Mouse (Mus musculus) hindbrain, embryonic 16.5 days (tissue): ENCODE results near the gene Lysmd1. TPM values are rescaled to one million over a fixed set of nuclear protein-coding genes. Genes with fewer than 3 reads are reported as not detected.

Experiments
- ATAC-seq: fragments of 200-750 bp; cut with Nextera tagmentation; 2 replicates; pipeline ENCODE4 v1.8.0; 2017; ENCODE audit warnings: moderate TSS enrichment, moderate library complexity
- H3K27ac ChIP-seq: fragments of 300-500 bp; sonication (generic); 2 replicates; pipeline ENCODE4 v1.5.1; 2014; ENCODE audit warnings: low read depth, mild to moderate bottlenecking, control low read depth, low read length, moderate library complexity
- H3K27me3 ChIP-seq: fragments of 300-500 bp; sonication (generic); replicated peaks from 2 replicates; pipeline ENCODE4 v1.6.1; 2014; ENCODE audit warnings: low read length; ENCODE audit not compliant: control insufficient read depth, insufficient read depth
- H3K36me3 ChIP-seq: fragments of 300-500 bp; sonication (generic); 2 replicates; pipeline ENCODE4 v1.6.1; 2014; ENCODE audit warnings: mild to moderate bottlenecking, low read length, moderate library complexity, mixed read lengths; ENCODE audit not compliant: control insufficient read depth, insufficient read depth
- H3K4me1 ChIP-seq: fragments of 300-500 bp; sonication (generic); 2 replicates; pipeline ENCODE4 v1.6.1; 2014; ENCODE audit warnings: low read depth, low read length; ENCODE audit not compliant: control insufficient read depth, insufficient read depth
- H3K4me2 ChIP-seq: fragments of 300-500 bp; sonication (generic); 2 replicates; pipeline ENCODE4 v1.6.1; 2014; ENCODE audit warnings: mild to moderate bottlenecking, low read length, control low read depth, moderate library complexity
- H3K4me3 ChIP-seq: fragments of 300-500 bp; sonication (generic); 2 replicates; pipeline ENCODE4 v1.5.1; 2014; ENCODE audit warnings: mild to moderate bottlenecking, low read length, control low read depth, moderate library complexity
- H3K9ac ChIP-seq: fragments of 300-500 bp; sonication (generic); 2 replicates; pipeline ENCODE4 v1.6.1; 2014; ENCODE audit warnings: low read depth, mild to moderate bottlenecking, control low read depth, low read length, moderate library complexity
- H3K9me3 ChIP-seq: fragments of 300-500 bp; sonication (generic); 2 replicates; pipeline ENCODE4 v1.6.1; 2014; ENCODE audit warnings: mild to moderate bottlenecking, low read length, moderate library complexity; ENCODE audit not compliant: control insufficient read depth
- WGBS: fragments of 180-500 bp; shearing (Covaris S2); extraction: QIAGEN DNeasy Blood & Tissue Kit; methylation state at CpG from one replicate; pipeline ENCODE4 v1.1.7; 2014; 5-methylcytosine and 5-hydroxymethylcytosine counted together
- polyA plus RNA-seq: library from polyadenylated mRNA; unstranded; fragments of >200 nt; fragmentation: Nextera tagmentation; extraction: Ambion mirVana; gene quantifications from 2 replicates; pipeline ENCODE4 v1.2.1, GENCODE M21; 2015

Gene Lysmd1
- polyA plus RNA-seq, 1 experiment from 2014 or later, result 51.9 TPM

- no peaks in the 10 kb centered on the region for H3K9me3 ChIP-seq
- peaks cover 8% of the 10 kb centered on the region; the same call in 1 of the 2 replicates for H3K4me1 ChIP-seq
- peaks cover 37% of the 10 kb centered on the region for H3K36me3 ChIP-seq
- peaks cover 6% of the 10 kb centered on the region for H3K27me3 ChIP-seq
- 0 out of 2 replicates have a peak overlapping the region, but pooled peaks have one; percentile 1 for H3K4me3 ChIP-seq
- peak overlapping the region; percentile 50; the same call in 1 of the 2 replicates for H3K9ac ChIP-seq
- WGBS, result 14% methylated on average over 16 of the region's 16 CpGs
- H3K27ac ChIP-seq, result no peak overlapping the region
- H3K4me2 ChIP-seq, result peak overlapping the region; percentile 49
- peak; percentile 53 for ATAC-seq
These were observed 40.2 kb downstream of the Lysmd1 start for GRCm38 (mm10) chr3:95174011-95174592.

DNA sequence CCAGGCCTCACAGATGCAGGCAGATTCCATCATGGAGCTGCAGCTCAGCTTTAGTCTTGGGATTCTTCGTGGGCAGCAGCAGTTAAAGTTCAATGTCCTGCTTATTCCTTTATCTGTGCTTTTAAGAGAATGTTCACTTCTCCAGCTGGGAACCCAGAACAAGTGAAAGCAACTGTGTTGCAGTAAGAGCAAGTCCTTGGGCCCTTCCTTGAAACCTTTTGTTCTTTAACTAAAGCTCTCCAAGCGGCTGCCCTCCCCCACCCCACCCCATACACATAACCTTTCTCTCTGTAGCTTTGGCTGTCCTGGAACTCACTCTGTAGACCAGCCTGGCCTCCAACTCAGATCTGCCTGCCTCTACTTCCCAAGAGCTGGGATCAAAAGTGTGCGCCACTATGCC is 42.6 kb downstream of the Lysmd1 start:
- Histone ChIP-seq H3K4me2 (no peak overlapping the region), H3K27ac (no peak overlapping the region), H3K4me1 (peaks cover 8% of the 10 kb centered on the region; the same call in 1 of the 2 replicates), H3K9ac (no peak overlapping the region), H3K36me3 (peaks cover 15% of the 10 kb centered on the region), H3K9me3 (no peaks in the 10 kb centered on the region), H3K27me3 (peaks cover 2% of the 10 kb centered on the region; the same call in 1 of the 2 replicates), H3K4me3 (no peak overlapping the region)
- whole genome bisulfite sequencing, result 61% methylated on average over 3 of the region's 3 CpGs
- no peak for ATAC-seq

DNA sequence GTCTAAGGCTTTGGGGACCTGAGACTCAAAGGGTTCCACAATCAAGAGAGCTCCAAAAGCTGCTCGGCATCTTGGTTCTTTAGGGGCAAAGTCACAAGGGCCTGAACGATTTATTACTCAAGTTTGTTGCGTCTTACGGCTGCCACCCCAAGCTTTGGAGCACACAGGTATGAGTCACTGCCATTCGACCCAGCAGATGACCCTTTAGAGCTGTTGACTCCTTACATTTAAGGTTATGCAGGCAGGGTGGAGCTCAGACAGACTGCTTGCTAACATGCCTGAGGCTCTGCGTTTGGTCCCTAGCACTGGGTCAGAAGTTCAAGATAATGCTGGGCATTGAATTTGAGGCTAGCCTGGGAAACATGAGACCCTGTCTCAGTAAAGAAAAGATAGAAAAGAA is 43.7 kb downstream of the Lysmd1 start:
- Histone ChIP-seq H3K27ac (no peak overlapping the region), H3K4me1 (peaks cover 8% of the 10 kb centered on the region; the same call in 1 of the 2 replicates), H3K9ac (no peak overlapping the region), H3K36me3 (peaks cover 4% of the 10 kb centered on the region), H3K9me3 (no peaks in the 10 kb centered on the region), H3K4me3 (no peak overlapping the region), H3K4me2 (no peak overlapping the region), H3K27me3 (peaks cover under 1% of the 10 kb centered on the region; the same call in 1 of the 2 replicates)
- 80% methylated on average over 6 of the region's 6 CpGs for WGBS
- no peak for ATAC-seq

- Histone ChIP-seq H3K4me3 (no peak overlapping the region), H3K9me3 (no peaks in the 10 kb centered on the region), H3K4me1 (peaks cover 2% of the 10 kb centered on the region; the same call in 1 of the 2 replicates), H3K4me2 (no peak overlapping the region), H3K36me3 (no peaks in the 10 kb centered on the region), H3K9ac (no peak overlapping the region), H3K27ac (no peak overlapping the region), H3K27me3 (no peaks in the 10 kb centered on the region)
- WGBS, result 84% methylated on average over 5 of the region's 5 CpGs
- no peak for ATAC-seq
These were observed 45.1 kb downstream of the Lysmd1 start for GRCm38 (mm10) chr3:95178948-95179347.

- Histone ChIP-seq H3K9ac (no peak overlapping the region), H3K27ac (no peak overlapping the region), H3K4me1 (no peaks in the 10 kb centered on the region), H3K9me3 (no peaks in the 10 kb centered on the region), H3K27me3 (no peaks in the 10 kb centered on the region), H3K4me2 (no peak overlapping the region), H3K36me3 (no peaks in the 10 kb centered on the region), H3K4me3 (no peak overlapping the region)
- WGBS, result 74% methylated on average over 3 of the region's 3 CpGs
- no peak for ATAC-seq
These were observed 46.0 kb downstream of the Lysmd1 start for GRCm38 (mm10) chr3:95179890-95180289.

GRCm38 (mm10) chr3:95181841-95182240 is 48.0 kb downstream of the Lysmd1 start:
- Histone ChIP-seq H3K27ac (no peak overlapping the region), H3K9ac (no peak overlapping the region), H3K36me3 (peaks cover 3% of the 10 kb centered on the region; the same call in 1 of the 2 replicates), H3K4me1 (no peaks in the 10 kb centered on the region), H3K4me2 (no peak overlapping the region), H3K4me3 (no peak overlapping the region), H3K27me3 (no peaks in the 10 kb centered on the region), H3K9me3 (no peaks in the 10 kb centered on the region)
- no peak for ATAC-seq
- 61% methylated on average over 1 of the region's 1 CpGs for WGBS

- H3K27ac ChIP-seq, result no peak overlapping the region
- H3K9me3 ChIP-seq, result no peaks in the 10 kb centered on the region
- peaks cover 14% of the 10 kb centered on the region for H3K36me3 ChIP-seq
- no peaks in the 10 kb centered on the region for H3K4me1 ChIP-seq
- no peak for ATAC-seq
- 95% methylated on average over 9 of the region's 9 CpGs for WGBS
- no peak overlapping the region for H3K4me2 ChIP-seq
- no peaks in the 10 kb centered on the region for H3K27me3 ChIP-seq
- H3K4me3 ChIP-seq, result no peak overlapping the region
- H3K9ac ChIP-seq, result no peak overlapping the region
These were observed 51.1 kb downstream of the Lysmd1 start for GRCm38 (mm10) chr3:95184796-95185577.

DNA sequence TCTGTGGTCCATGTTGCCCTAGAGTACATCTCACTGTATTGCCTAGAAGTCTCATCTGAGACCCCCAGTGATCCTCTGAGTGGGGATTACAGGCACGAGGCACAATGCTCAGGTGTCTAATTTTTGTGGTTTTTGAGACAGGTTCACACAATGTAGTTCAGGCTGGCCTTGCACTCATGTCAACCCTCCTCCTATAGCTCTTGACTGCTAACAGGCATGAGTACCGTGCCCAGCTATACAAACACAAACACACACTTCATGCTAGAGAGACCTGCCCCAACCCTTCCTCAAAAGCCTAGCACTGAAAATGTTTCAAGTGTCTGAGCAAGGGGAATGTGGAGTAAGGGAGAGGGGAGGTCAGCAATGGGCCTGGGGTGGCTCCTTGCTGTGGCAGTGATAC is 52.2 kb downstream of the Lysmd1 start:
- no peak overlapping the region for H3K4me3 ChIP-seq
- no peak for ATAC-seq
- no peak overlapping the region for H3K27ac ChIP-seq
- H3K9me3 ChIP-seq, result no peaks in the 10 kb centered on the region
- no peak overlapping the region for H3K4me2 ChIP-seq
- H3K9ac ChIP-seq, result no peak overlapping the region
- 84% methylated on average over 2 of the region's 2 CpGs for WGBS
- peaks cover 16% of the 10 kb centered on the region for H3K36me3 ChIP-seq
- H3K27me3 ChIP-seq, result no peaks in the 10 kb centered on the region
- no peaks in the 10 kb centered on the region for H3K4me1 ChIP-seq

DNA sequence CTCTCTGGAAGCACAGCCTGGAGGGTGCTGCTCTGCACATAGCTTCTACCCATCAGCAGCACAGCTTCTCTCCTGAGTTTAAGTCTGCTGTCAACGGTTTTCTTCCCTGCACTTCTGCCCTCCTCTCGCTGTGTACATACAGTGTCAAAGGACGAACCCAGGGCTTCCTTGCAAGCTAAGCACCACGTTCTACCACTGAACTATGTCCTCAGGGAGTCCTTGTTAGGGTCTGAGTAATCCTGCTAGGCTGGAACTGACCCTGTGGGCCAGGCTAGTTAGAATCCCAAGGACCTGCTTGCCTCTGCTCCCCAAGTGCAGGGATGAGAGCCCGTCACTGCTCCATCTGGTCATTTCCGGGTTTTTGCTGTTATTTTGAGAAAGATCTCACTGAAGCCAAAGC is 53.0 kb downstream of the Lysmd1 start:
- H3K4me3 ChIP-seq, result no peak overlapping the region
- ATAC-seq, result no peak
- H3K4me1 ChIP-seq, result no peaks in the 10 kb centered on the region
- H3K9ac ChIP-seq, result no peak overlapping the region
- H3K27me3 ChIP-seq, result no peaks in the 10 kb centered on the region
- WGBS, result 89% methylated on average over 6 of the region's 6 CpGs
- no peak overlapping the region for H3K27ac ChIP-seq
- H3K9me3 ChIP-seq, result no peaks in the 10 kb centered on the region
- H3K36me3 ChIP-seq, result peaks cover 17% of the 10 kb centered on the region
- H3K4me2 ChIP-seq, result no peak overlapping the region
